Comparison of ENCODE assay signal across 12 mouse cellular contexts in the genomic region with DNA sequence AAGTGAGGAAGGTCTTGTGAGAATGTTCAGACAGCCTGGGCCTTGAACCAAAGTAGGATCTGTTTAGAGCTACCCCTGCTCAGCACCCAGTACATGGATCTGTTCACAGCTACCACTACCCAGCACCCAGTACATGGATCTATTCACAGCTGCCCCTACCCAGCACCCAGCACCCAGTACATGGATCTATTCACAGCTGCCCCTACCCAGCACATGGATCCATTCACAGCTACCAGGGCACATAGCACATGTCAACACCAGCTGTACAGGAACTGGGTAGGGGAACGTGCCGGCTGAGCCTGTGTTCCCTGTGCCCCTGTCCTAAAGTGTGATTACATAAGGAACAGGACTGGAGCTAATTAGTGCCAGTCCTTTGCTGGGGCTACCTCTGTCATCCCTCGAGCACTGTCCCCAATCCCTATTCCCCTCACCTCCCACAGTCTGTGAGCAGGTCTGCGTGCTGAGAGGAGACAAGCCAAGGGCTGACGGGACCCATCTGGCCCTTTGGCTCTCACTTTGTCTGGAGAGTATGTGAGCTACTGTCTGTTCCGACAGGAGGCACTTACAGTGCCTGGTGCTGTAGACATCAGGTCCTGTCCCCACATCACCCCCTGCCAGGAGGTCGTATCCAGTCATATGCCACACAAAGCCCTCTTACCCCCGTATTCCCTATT. TPM values are rescaled to one million over a fixed set of nuclear protein-coding genes. Genes with fewer than 3 reads are reported as not detected.
DNase-seq lines count a peak whose midpoint lies in the region; ATAC-seq and TF ChIP-seq lines count a peak whose summit lies in the region.
"Had no signal": no experiment of that assay in that cellular context is flagged by ENCODE, and none has a peak within 500 bp of the region (broad histone marks: within the 10 kb centered on the region; RNA-seq: fewer than 3 reads in every experiment).

No protein-coding gene starts in this region.

- peaks cover 38% of the 10 kb centered on the region for H3K27me3 ChIP-seq in forebrain, embryonic 13.5 days
- peaks cover 26% of the 10 kb centered on the region for H3K27me3 ChIP-seq in forebrain, embryonic 11.5 days (ENCODE audit: control insufficient read depth, insufficient read depth, low read length)
- H3K27me3 ChIP-seq in C2C12 (ENCODE audit: control insufficient read depth, insufficient read depth, insufficient read length) = no peaks in the 10 kb centered on the region

- H3K27ac ChIP-seq in forebrain, embryonic 13.5 days = peak overlapping the region; percentile 59
- no peak overlapping the region for H3K27ac ChIP-seq in forebrain, embryonic 11.5 days (ENCODE audit: low read depth, low read length)

- H3K9ac ChIP-seq in forebrain, embryonic 13.5 days = no peak overlapping the region
- no peak overlapping the region for H3K9ac ChIP-seq in forebrain, embryonic 11.5 days (ENCODE audit: low read length)

- peak; percentile 65 for ATAC-seq in forebrain, embryonic 13.5 days
- ATAC-seq in forebrain, embryonic 11.5 days (replicated peaks; ENCODE audit: low FRiP score) = no peak
- no peak for ATAC-seq in inflammation-experienced regulatory T-cells, adult 6 months

- peaks cover 70% of the 10 kb centered on the region for H3K79me2 ChIP-seq in C2C12 (ENCODE audit: control insufficient read depth, insufficient read depth)

- peaks cover 45% of the 10 kb centered on the region for H3K4me1 ChIP-seq in forebrain, embryonic 13.5 days
- H3K4me1 ChIP-seq in forebrain, embryonic 11.5 days (replicated peaks; ENCODE audit: control insufficient read depth, insufficient read depth, low read length) = peaks cover 7% of the 10 kb centered on the region; the same call in 1 of the 2 replicates

- no peak for TF ChIP-seq CTCF in C2C12 (IDR thresholded peaks at IDR 0.05; ENCODE audit: control insufficient read depth, insufficient read depth, insufficient read length)

- H3K79me3 ChIP-seq in C2C12 (ENCODE audit: low read depth) = peaks cover 65% of the 10 kb centered on the region

- WGBS in forebrain, embryonic 13.5 days = 75% methylated on average over 8 of the region's 8 CpGs
- WGBS in forebrain, embryonic 11.5 days = 81% methylated on average over 8 of the region's 8 CpGs

- peak overlapping the region; percentile 34 for H3ac ChIP-seq in C2C12 (ENCODE audit: control insufficient read depth, insufficient read length, low read depth)

- no peak overlapping the region for H3K4me3 ChIP-seq in forebrain, embryonic 13.5 days
- H3K4me3 ChIP-seq in forebrain, embryonic 11.5 days (ENCODE audit: low read depth, low read length) = no peak overlapping the region
- peak overlapping the region; percentile 11 for H3K4me3 ChIP-seq in C2C12 (ENCODE audit: insufficient read depth, poor library complexity, severe bottlenecking)

- peak overlapping the region; percentile 89; the same call in 1 of the 2 replicates for H3K4me2 ChIP-seq in forebrain, embryonic 13.5 days
- H3K4me2 ChIP-seq in forebrain, embryonic 11.5 days (ENCODE audit: low read depth, low read length, severe bottlenecking) = no peak overlapping the region

- H3K36me3 ChIP-seq in forebrain, embryonic 13.5 days (ENCODE audit: poor library complexity, severe bottlenecking) = no peaks in the 10 kb centered on the region
- no peaks in the 10 kb centered on the region for H3K36me3 ChIP-seq in forebrain, embryonic 11.5 days (ENCODE audit: control insufficient read depth, insufficient read depth, low read length)
- H3K36me3 ChIP-seq in C2C12 (ENCODE audit: control insufficient read depth, insufficient read depth) = peaks cover 38% of the 10 kb centered on the region

- no peaks in the 10 kb centered on the region for H3K9me3 ChIP-seq in forebrain, embryonic 13.5 days (replicated peaks)
- H3K9me3 ChIP-seq in forebrain, embryonic 11.5 days (ENCODE audit: control insufficient read depth, low read length) = no peaks in the 10 kb centered on the region

- no peak for DNase-seq in forebrain, embryonic 11.5 days (ENCODE audit: low spot score)
- peak; percentile 60 to 64 for DNase-seq in layer of hippocampus, postnatal 10 days (ENCODE audit: low spot score in 2 of 2)
- DNase-seq in layer of hippocampus, postnatal 25 days (ENCODE audit: extremely low spot score in 1 of 2, low spot score in 1 of 2) = no peak
- peak; percentile 94 for DNase-seq in cerebellum, adult 9-10 months
- no peak for DNase-seq in B cell, adult 2 months
- DNase-seq: adrenal gland, postnatal 25 days; gastrocnemius, postnatal 25 days; lung, postnatal 4 days; right cerebral cortex, postnatal 4 days had no signal

TF ChIP-seq in C2C12, 6 proteins besides CTCF, POLR2A, EP300 and RAD21:
- TF ChIP-seq MYOG (IDR thresholded peaks at IDR 0.05; ENCODE audit: control insufficient read depth, extremely low read depth, insufficient read length) (no peak), FOSL1 (IDR thresholded peaks at IDR 0.05; ENCODE audit: insufficient read depth, low read length, poor library complexity, severe bottlenecking) (no peak), CEBPB (IDR thresholded peaks at IDR 0.05; ENCODE audit: low read depth) (no peak), MAX (IDR thresholded peaks at IDR 0.05) (no peak), USF1 (IDR thresholded peaks at IDR 0.05; ENCODE audit: low read depth) (no peak), MYOD1 (IDR thresholded peaks at IDR 0.05; ENCODE audit: control insufficient read depth, insufficient read length, low read depth) (no peak)
TF ChIP-seq in C2C12: peak in this region for 0.

RNA-seq across cellular contexts. Expression of a gene that starts 2.1 kb away (rescaled TPM):
- polyA plus RNA-seq in forebrain, embryonic 13.5 days (2015; fragmentation: Nextera tagmentation; extraction: Ambion mirVana) = 2.4 and 2.6 TPM in 2 replicates
- 1.6 and 2.4 TPM in 2 replicates for polyA plus RNA-seq in forebrain, embryonic 11.5 days (2014; fragmentation: Nextera tagmentation; extraction: Ambion mirVana)
- total RNA-seq in layer of hippocampus, postnatal 10 days (2021) = 10 to 100 TPM; 80.9 to 91.4 TPM
- total RNA-seq in layer of hippocampus, postnatal 25 days (2021) = 100 to 1,000 TPM; 116 to 146 TPM
- polyA plus RNA-seq in C2C12 (2012; fragmentation: generic; extraction: Trizol) = 118 TPM
- polyA plus RNA-seq in inflammation-experienced regulatory T-cells, adult 6 months (2017; shearing (Covaris generic)) = 10 to 100 TPM in 2 of 3 experiments, 1 to 10 TPM in 1; 9.8 to 12.8 (median 11.9) TPM

RNA-seq across cellular contexts. Expression of a gene that starts 29.1 kb away (rescaled TPM):
- 1.4 and 2.1 TPM in 2 replicates for polyA plus RNA-seq in forebrain, embryonic 13.5 days (2015; fragmentation: Nextera tagmentation; extraction: Ambion mirVana)
- 1.9 and 2.1 TPM in 2 replicates for polyA plus RNA-seq in forebrain, embryonic 11.5 days (2014; fragmentation: Nextera tagmentation; extraction: Ambion mirVana)
- 1 to 10 TPM; 2.1 to 2.4 TPM for total RNA-seq in layer of hippocampus, postnatal 10 days (2021)
- 10 to 100 TPM; 11.4 to 12.9 TPM for total RNA-seq in layer of hippocampus, postnatal 25 days (2021)
- 10.1 TPM for polyA plus RNA-seq in C2C12 (2012; fragmentation: generic; extraction: Trizol)
- polyA plus RNA-seq in inflammation-experienced regulatory T-cells, adult 6 months (2017; shearing (Covaris generic)) = 1 to 10 TPM in 2 of 3 experiments, under 1 TPM in 1; 0.99 to 1.9 (median 1.6) TPM

RNA-seq across cellular contexts. Expression of a gene that starts 53.8 kb away (rescaled TPM):
- polyA plus RNA-seq in forebrain, embryonic 13.5 days (2015; fragmentation: Nextera tagmentation; extraction: Ambion mirVana) = 154 and 174 TPM in 2 replicates
- 227 and 257 TPM in 2 replicates for polyA plus RNA-seq in forebrain, embryonic 11.5 days (2014; fragmentation: Nextera tagmentation; extraction: Ambion mirVana)
- total RNA-seq in layer of hippocampus, postnatal 10 days (2021) = 10 to 100 TPM; 17.0 to 19.5 TPM
- 10 to 100 TPM; 20.0 to 21.9 TPM for total RNA-seq in layer of hippocampus, postnatal 25 days (2021)
- polyA plus RNA-seq in C2C12 (2012; fragmentation: generic; extraction: Trizol) = 164 TPM
- 10 to 100 TPM; 34.6 to 68.7 (median 39.4) TPM for polyA plus RNA-seq in inflammation-experienced regulatory T-cells, adult 6 months (2017; shearing (Covaris generic))

Comparison
In these comparisons a context has a peak if more than half of its experiments do, and no peak if none do; other contexts are left out.
1. DNase-seq: peak in layer of hippocampus, postnatal 10 days (2 of 2) and cerebellum, adult 9-10 months (single experiment); none in forebrain, embryonic 11.5 days (single experiment), layer of hippocampus, postnatal 25 days (0 of 2) and B cell, adult 2 months (0 of 2).